Mouse (Mus musculus) liver, postnatal 0 days (tissue): ENCODE results near the gene Cwc25. TPM values are rescaled to one million over a fixed set of nuclear protein-coding genes. Genes with fewer than 3 reads are reported as not detected.

ENCODE experiments used
- ATAC-seq: fragments of 200-750 bp; cut with Nextera tagmentation; 2 replicates; pipeline ENCODE4 v1.8.0; 2017; ENCODE audit warnings: mild to moderate bottlenecking, moderate library complexity
- DNase-seq: peaks from one replicate; pipeline ENCODE4 v3.0.0-alpha.2; 2016
- H3K27ac ChIP-seq: fragments of 300-500 bp; sonication (generic); 2 replicates; pipeline ENCODE4 v1.5.1; 2014; ENCODE audit warnings: antibody characterized with exemption, moderate library complexity, mild to moderate bottlenecking, low read depth
- H3K27me3 ChIP-seq: fragments of 300-500 bp; sonication (generic); 2 replicates; pipeline ENCODE4 v1.6.1; 2014; ENCODE audit warnings: low read length, control low read depth, mixed read lengths; ENCODE audit not compliant: insufficient read depth
- H3K36me3 ChIP-seq: fragments of 300-500 bp; sonication (generic); replicated peaks from 2 replicates; pipeline ENCODE4 v1.6.1; 2014; ENCODE audit warnings: mild to moderate bottlenecking, control low read depth, low read length, moderate library complexity, mixed read lengths; ENCODE audit not compliant: insufficient read depth
- H3K4me1 ChIP-seq: fragments of 300-500 bp; sonication (generic); 2 replicates; pipeline ENCODE4 v1.6.1; 2014; ENCODE audit warnings: antibody characterized with exemption, mild to moderate bottlenecking, control low read depth; ENCODE audit not compliant: insufficient read depth
- H3K4me2 ChIP-seq: fragments of 300-500 bp; sonication (generic); 2 replicates; pipeline ENCODE4 v1.6.1; 2014; ENCODE audit warnings: low read depth, mild to moderate bottlenecking, low read length, moderate library complexity, mixed read lengths
- H3K4me3 ChIP-seq: fragments of 300-500 bp; sonication (generic); 2 replicates; pipeline ENCODE4 v1.5.1; 2014; ENCODE audit warnings: low read depth, low read length
- H3K9ac ChIP-seq: fragments of 300-500 bp; sonication (generic); replicated peaks from 2 replicates; pipeline ENCODE4 v1.6.1; 2014; ENCODE audit warnings: mild to moderate bottlenecking, moderate library complexity
- H3K9me3 ChIP-seq: fragments of 300-500 bp; sonication (generic); 2 replicates; pipeline ENCODE4 v1.6.1; 2016; ENCODE audit warnings: mild to moderate bottlenecking, control low read depth, low read length, mixed read lengths
- CTCF ChIP-seq: sonication (generic); IDR thresholded peaks from 2 replicates; pipeline ENCODE4 v1.5.1; 2016; ENCODE audit warnings: antibody characterized with exemption, low read depth
- EP300 ChIP-seq: IDR thresholded peaks from 2 replicates; pipeline ENCODE4 v1.6.1; 2016; ENCODE audit warnings: antibody characterized with exemption, low read depth, mild to moderate bottlenecking
- WGBS: fragments of 180-500 bp; shearing (Covaris S2); extraction: QIAGEN DNeasy Blood & Tissue Kit; methylation state at CpG from one replicate; pipeline ENCODE4 v1.1.7; 2014; ENCODE audit not compliant: insufficient replicate concordance; 5-methylcytosine and 5-hydroxymethylcytosine counted together
- polyA plus RNA-seq: library from polyadenylated mRNA; unstranded; fragments of >200 nt; fragmentation: Nextera tagmentation; extraction: Ambion mirVana; gene quantifications from 2 replicates; pipeline ENCODE4 v1.2.1, GENCODE M21; 2015

Cwc25 gene
- polyA plus RNA-seq, 1 experiment from 2014 or later, result 5.8 TPM

DNA sequence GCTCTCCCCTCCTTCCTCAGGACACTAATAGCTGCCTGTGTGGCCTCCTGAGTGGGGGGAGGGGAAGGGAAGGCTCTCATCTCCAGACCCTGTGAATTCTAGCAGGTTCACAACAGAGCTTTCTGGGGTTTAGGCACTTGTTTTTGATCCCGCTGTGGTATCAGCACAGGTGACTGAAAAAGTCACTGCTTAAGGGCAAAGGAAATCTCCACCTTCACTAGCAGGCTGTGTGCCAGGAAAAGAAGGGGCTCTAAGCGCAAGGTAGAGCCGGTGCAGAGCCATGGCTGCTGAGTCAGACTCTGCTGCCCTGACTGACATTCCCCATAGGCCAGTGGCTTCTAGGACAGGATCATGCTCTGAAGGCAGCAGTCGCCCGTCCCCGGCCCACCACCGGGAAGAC, 37.6 kb downstream of the Cwc25 start:
- Histone ChIP-seq H3K9ac (no peak overlapping the region), H3K27ac (peak overlapping the region; percentile 63; the same call in 1 of the 2 replicates), H3K4me2 (no peak overlapping the region; the same call in 1 of the 2 replicates), H3K4me3 (no peak overlapping the region), H3K4me1 (0 out of 2 replicates have a peak, but pooled peaks cover 2% of the 10 kb centered on the region), H3K27me3 (no peaks in the 10 kb centered on the region), H3K36me3 (peaks cover 40% of the 10 kb centered on the region), H3K9me3 (no peaks in the 10 kb centered on the region)
- no peak for DNase-seq
- WGBS, result 63% methylated on average over 7 of the region's 7 CpGs
- TF ChIP-seq CTCF, result no peak
- TF ChIP-seq EP300, result no peak
- ATAC-seq, result peak; percentile 15; the same call in 1 of the 2 replicates

DNA sequence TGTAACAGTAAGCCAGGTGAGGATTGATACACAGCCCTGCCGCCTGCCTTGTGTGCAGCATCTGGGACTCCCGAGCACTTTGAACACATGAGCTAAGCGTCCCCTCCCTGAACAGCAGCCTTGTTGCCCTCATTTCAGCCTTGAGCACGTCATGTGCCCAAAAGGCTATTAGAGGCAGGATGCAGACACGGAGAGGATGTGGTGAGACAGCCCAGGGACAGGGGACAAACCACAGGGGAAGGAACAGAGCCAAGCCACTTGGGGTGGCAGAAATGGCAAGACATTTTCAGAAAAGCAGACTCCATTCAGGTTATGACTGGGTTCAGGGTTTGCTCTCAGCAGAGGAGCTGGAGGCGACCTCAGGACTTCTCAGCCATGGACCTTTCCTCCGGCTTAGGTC, 38.0 kb downstream of the Cwc25 start:
- H3K4me3 ChIP-seq, result no peak overlapping the region
- H3K9me3 ChIP-seq, result no peaks in the 10 kb centered on the region
- H3K4me2 ChIP-seq, result no peak overlapping the region; the same call in 1 of the 2 replicates

DNA sequence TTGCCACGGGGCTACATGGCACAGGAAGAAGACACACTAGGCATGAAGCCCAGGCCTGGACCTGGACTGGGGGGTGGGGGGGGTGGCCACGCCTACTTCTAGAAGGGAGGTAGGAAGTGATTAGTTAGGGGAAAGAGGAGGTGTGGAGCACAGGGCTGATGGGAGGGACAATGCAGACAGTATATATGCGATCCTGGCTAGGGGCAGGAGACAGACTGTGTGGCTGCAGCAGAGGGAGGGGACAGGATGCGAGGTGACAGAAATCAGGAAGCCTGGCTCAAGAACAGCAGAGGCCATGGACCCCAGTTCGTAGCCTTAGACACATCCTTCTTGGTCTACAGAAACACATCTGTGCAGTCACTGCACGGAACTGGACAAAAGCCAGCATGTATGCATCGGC, 42.6 kb downstream of the Cwc25 start:
- peak; percentile 41 for ATAC-seq

More for the DNA sequence above, 38.0 kb downstream of the Cwc25 start:
- Histone ChIP-seq H3K27ac (peak overlapping the region; percentile 63; the same call in 1 of the 2 replicates), H3K27me3 (no peaks in the 10 kb centered on the region), H3K36me3 (peaks cover 41% of the 10 kb centered on the region), H3K4me1 (0 out of 2 replicates have a peak, but pooled peaks cover 2% of the 10 kb centered on the region), H3K9ac (no peak overlapping the region)
- peak; percentile 52 for DNase-seq
- WGBS, result 46% methylated on average over 7 of the region's 7 CpGs
- ATAC-seq, result peak; percentile 48; the same call in 1 of the 2 replicates
- no peak for TF ChIP-seq EP300
- TF ChIP-seq CTCF, result no peak

DNA sequence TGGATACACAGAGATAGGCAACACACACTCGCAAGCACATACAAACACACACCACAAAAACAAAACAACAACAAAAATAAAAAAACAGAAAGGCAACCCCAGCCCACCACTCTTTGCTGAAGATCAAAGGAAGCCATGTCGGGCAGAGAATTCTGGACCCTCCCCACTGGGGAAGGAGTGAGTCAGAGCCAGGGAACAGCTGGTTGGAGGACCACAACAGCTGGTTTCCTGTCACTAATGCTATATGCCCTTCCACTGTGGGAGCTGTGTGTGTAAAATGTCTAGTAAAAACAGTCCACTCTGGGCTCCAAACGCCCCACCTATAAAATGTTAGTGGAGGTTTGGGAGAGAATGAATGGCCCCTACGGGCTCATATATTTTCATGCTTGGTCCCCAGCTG, 45.0 kb downstream of the Cwc25 start:
- Histone ChIP-seq H3K27ac (no peak overlapping the region), H3K4me3 (no peak overlapping the region), H3K4me1 (0 out of 2 replicates have a peak, but pooled peaks cover 5% of the 10 kb centered on the region), H3K27me3 (no peaks in the 10 kb centered on the region), H3K9me3 (0 out of 2 replicates have a peak, but pooled peaks cover 2% of the 10 kb centered on the region), H3K4me2 (no peak overlapping the region), H3K36me3 (peaks cover 50% of the 10 kb centered on the region), H3K9ac (no peak overlapping the region)
- no peak for ATAC-seq
- TF ChIP-seq EP300 (no peak), CTCF (no peak)
- 87% methylated on average over 4 of the region's 4 CpGs for WGBS
- DNase-seq, result no peak

More for the DNA sequence above, 42.6 kb downstream of the Cwc25 start:
- 52% methylated on average over 7 of the region's 7 CpGs for WGBS
- Histone ChIP-seq H3K36me3 (peaks cover 47% of the 10 kb centered on the region), H3K9me3 (0 out of 2 replicates have a peak, but pooled peaks cover 2% of the 10 kb centered on the region), H3K4me1 (0 out of 2 replicates have a peak, but pooled peaks cover 7% of the 10 kb centered on the region), H3K9ac (no peak overlapping the region), H3K4me2 (no peak overlapping the region), H3K4me3 (no peak overlapping the region), H3K27ac (0 out of 2 replicates have a peak overlapping the region, but pooled peaks have one; percentile 12), H3K27me3 (no peaks in the 10 kb centered on the region)
- TF ChIP-seq CTCF (no peak), EP300 (no peak)
- no peak for DNase-seq

DNA sequence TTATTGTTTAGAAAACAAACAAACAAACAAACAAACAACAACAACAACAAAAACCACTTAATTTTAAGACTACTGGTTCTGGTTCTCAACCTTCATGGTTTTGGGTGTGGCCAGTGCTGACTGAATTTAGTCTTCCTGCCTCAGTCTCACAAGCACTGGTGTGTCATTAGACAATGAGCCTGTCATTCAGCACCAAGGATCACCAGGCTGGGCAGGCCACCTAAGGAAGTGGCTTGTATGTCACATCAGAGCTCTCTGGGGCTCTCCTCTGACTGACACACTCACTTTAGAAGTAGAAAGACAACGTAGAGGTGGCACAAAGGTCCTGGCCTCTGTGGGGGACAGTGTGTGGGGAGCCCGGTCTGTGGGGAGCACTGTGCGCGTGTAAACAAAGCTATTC, 47.3 kb downstream of the Cwc25 start:
- Histone ChIP-seq H3K9me3 (0 out of 2 replicates have a peak, but pooled peaks cover 2% of the 10 kb centered on the region), H3K36me3 (peaks cover 43% of the 10 kb centered on the region), H3K4me3 (no peak overlapping the region), H3K4me1 (peaks cover 9% of the 10 kb centered on the region; the same call in 1 of the 2 replicates), H3K4me2 (no peak overlapping the region), H3K27me3 (no peaks in the 10 kb centered on the region), H3K9ac (no peak overlapping the region), H3K27ac (peak overlapping the region; percentile 81)
- ATAC-seq (no peak), DNase-seq (no peak)
- TF ChIP-seq EP300 (no peak), CTCF (no peak)
- 64% methylated on average over 4 of the region's 4 CpGs for WGBS

DNA sequence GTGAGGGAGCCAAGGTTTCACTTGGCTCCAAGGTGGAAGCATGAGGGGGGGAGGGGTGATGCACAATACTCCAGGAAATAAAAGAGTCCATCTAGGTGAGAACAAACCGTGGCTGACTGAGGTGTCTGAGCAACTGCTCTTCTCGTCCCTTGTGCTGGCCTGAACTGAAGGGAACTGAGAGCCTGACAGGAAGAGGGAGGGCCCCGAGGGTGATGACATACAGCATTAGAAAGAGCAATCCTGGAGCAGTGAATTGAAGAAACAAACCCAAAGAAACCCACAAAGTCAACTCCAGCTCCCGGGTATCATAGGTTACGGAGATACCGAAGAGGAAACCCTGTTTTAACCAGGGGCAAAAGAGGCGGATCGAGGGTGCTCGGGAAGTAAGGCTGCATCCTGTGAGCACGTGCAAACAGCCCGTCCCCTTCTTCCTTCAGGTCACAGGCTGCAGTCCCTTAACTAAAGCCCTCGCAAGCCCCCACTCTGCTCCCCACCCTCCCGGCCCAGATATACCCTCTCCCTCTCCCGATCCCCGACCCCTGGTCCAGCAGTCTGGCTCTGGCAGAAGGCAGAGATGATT, 48.0 kb downstream of the Cwc25 start:
- H3K27ac ChIP-seq, result peak overlapping the region; percentile 81
- H3K4me2 ChIP-seq, result no peak overlapping the region
- H3K4me3 ChIP-seq, result no peak overlapping the region
- DNase-seq (peak; percentile 53), ATAC-seq (peak; percentile 20)
- TF ChIP-seq CTCF (no peak), EP300 (no peak)
- H3K9ac ChIP-seq, result no peak overlapping the region
- H3K9me3 ChIP-seq, result 0 out of 2 replicates have a peak, but pooled peaks cover 2% of the 10 kb centered on the region
- H3K27me3 ChIP-seq, result no peaks in the 10 kb centered on the region
- H3K36me3 ChIP-seq, result peaks cover 45% of the 10 kb centered on the region
- 44% methylated on average over 15 of the region's 15 CpGs for WGBS
- peaks cover 9% of the 10 kb centered on the region; the same call in 1 of the 2 replicates for H3K4me1 ChIP-seq
